Mouse (Mus musculus): ENCODE measurements around the gene Cpt1c.

DNA sequence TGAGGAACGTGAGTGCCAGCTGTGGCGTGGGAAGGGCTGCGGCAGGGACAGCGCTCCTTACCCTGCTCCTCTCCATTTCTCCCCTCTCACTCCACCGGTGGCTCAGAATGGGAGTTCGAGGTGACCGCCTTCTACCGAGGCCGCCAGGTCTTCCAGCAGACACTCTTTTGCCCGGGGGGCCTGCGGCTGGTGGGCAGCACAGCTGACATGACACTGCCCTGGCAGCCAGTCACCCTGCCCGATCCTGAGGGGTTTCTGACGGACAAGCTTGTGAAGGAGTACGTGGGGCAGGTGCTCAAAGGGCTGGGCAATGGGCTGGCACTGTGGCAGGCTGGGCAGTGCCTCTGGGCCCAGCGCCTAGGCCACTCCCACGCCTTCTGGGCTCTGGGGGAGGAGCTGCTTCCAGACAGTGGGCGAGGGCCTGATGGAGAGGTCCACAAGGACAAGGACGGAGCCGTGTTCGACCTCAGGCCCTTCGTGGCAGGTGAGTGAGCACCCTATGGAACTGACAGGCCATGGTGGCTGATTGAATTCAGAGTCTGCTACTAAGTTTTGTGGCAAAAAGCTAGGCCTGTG lies 26.0 kb upstream of the Cpt1c start:
- no peak for TF ChIP-seq CTCF (IDR thresholded peaks at IDR 0.05; ENCODE audit: control insufficient read depth, insufficient read depth, insufficient read length)
- no peak for TF ChIP-seq FOSL1 (IDR thresholded peaks at IDR 0.05; ENCODE audit: insufficient read depth, low read length, poor library complexity, severe bottlenecking)
- TF ChIP-seq MYOD1 (IDR thresholded peaks at IDR 0.05; ENCODE audit: control insufficient read depth, insufficient read length, low read depth) = no peak
- no peak for TF ChIP-seq CEBPB (IDR thresholded peaks at IDR 0.05; ENCODE audit: low read depth)
- TF ChIP-seq USF1 (IDR thresholded peaks at IDR 0.05; ENCODE audit: low read depth) = no peak
- TF ChIP-seq MAX (IDR thresholded peaks at IDR 0.05) = no peak
- no peak for TF ChIP-seq MYOG (IDR thresholded peaks at IDR 0.05; ENCODE audit: control insufficient read depth, extremely low read depth, insufficient read length)

All from C2C12 (cell line).